Mouse (Mus musculus) liver, adult 10 weeks (tissue): Measurements from ENCODE around the gene Itih1. TPM values are rescaled to one million over a fixed set of nuclear protein-coding genes. Genes with fewer than 3 reads are reported as not detected.

Experiments
- polyA plus RNA-seq: library from polyadenylated mRNA; stranded (reverse); fragments of 350-450 nt; fragmentation: Illumina TruSeq; extraction: RNeasy Lipid Tissue Mini Kit (QIAGEN cat#74804); gene quantifications from one replicate; pipeline ENCODE4 v1.2.3, GENCODE M21; 2014; ENCODE audit warnings: low read depth, low replicate concordance

The Itih1 gene
- 104 TPM for polyA plus RNA-seq

DNA sequence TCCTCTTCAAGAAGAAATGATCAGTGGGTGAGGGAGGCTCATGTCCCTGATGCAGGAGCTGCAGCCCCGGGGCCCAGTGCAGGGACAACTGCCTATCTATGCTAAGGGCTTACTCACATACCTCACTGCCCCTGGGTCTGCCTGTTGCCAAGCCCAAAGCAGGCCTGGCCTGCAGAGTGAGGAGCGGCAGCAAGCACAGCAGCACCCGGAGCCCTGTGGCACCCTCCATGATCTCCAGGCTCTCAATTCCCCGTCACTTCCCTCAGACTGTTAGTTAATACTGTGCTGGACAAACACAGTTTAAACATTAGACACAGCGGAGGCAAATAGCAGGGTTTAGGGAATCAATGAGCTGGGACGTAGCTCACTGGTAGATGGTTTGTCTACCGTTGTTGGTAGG, at the start of gene Itih1:
Gene Itih1 (minus strand): TSS at position 252 of the 400 bp plus-strand sequence.

GRCm38 (mm10) chr14:30951154-30951825, 8.2 kb upstream of the Itih1 start, which contains the start of gene Nek4:
Gene Nek4, plus strand, starts transcription at chr14:30951377.

DNA sequence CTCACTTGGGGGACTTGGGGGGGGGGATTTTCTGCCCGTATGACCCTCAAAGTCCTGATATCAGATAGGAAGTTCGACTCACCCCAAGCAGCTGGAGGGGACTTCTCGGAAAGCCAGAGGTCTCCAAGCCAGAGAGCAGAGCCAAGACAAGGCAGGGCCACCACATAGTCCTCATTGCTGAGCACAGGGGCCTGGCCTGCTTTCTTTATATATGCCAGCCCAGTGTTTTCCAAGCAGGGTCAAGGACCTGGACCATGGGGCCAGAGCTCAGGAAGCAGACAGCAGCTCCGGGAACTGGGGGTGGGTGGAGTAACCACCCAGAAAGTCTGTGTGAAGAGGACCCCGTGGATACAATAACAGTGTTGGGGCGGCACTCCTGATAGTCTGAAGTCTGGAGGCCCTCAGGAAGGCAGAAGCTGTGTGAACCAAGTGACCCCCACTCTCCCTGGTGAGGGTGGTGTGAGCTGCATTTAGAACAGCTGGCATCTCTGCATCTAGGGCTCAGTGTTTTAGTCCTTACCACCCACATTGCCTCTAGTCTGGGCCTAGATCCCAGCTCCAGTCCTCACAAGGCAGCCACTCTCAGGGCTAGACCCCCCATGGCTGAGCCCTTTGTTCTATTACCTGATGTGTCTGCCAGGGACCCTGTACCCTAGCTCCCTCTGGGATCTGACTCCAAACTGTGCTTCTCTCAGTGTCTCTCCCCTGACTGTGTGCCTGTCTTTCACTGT, 19.5 kb downstream of the Itih1 start, which contains the start of gene Itih3:
Gene Itih3 (minus strand): TSS at position 386 of the 731 bp plus-strand sequence.

DNA sequence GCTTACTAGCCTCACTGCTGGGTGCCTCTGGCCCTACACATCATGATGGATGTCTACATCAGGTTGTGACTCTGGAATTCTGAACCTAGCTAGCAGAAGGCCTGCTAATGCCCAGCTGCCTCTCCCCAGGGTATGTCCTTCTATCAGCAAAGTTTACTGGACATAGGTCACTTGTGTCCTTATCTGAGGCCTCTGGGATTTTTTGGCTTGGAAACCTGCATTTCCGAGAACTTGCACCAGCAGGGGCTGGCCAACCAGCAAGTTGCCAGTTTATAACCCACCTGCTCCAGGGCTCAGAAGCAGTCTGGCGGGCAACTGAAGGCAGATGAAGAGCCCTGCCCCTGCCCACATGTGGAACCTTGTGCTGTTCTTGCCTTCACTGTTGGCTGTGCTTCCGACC, 56.9 kb downstream of the Itih1 start, which contains the start of gene Itih4:
Gene Itih4 (plus strand): TSS at position 273 of the 400 bp plus-strand sequence.

Other genes starting within 250 kb of the Itih1 start
- gene Sfmbt1, start 228.4 kb downstream of the Itih1 start, polyA plus RNA-seq = 10.7 TPM
- 2.7 TPM for gene Tmem110, start 117.7 kb downstream of the Itih1 start, polyA plus RNA-seq
- gene Mustn1, start 64.1 kb downstream of the Itih1 start, polyA plus RNA-seq = 1.3 TPM
- 463 TPM for gene Itih4, start 56.8 kb downstream of the Itih1 start, polyA plus RNA-seq
- gene Itih3, start 19.5 kb downstream of the Itih1 start, polyA plus RNA-seq = 223 TPM
- 11.2 TPM for gene Nek4, start 8.1 kb upstream of the Itih1 start, polyA plus RNA-seq
- gene Glt8d1, start 58.1 kb upstream of the Itih1 start, polyA plus RNA-seq = 24.5 TPM
- gene Spcs1, start 58.4 kb upstream of the Itih1 start, polyA plus RNA-seq = 263 TPM
- 18.6 TPM for gene Pbrm1, start 75.8 kb upstream of the Itih1 start, polyA plus RNA-seq
- 73.8 TPM for gene Gnl3, start 75.9 kb upstream of the Itih1 start, polyA plus RNA-seq
- 5.5 TPM for gene Smim4, start 185.7 kb upstream of the Itih1 start, polyA plus RNA-seq
- not detected for gene Nt5dc2, start 187.8 kb upstream of the Itih1 start, polyA plus RNA-seq
- 10.0 TPM for gene Stab1, start 225.4 kb upstream of the Itih1 start, polyA plus RNA-seq